Mouse (Mus musculus): ENCODE measurements around the gene Rad18. TPM values are rescaled to one million over a fixed set of nuclear protein-coding genes. Genes with fewer than 3 reads are reported as not detected.
A peak's percentile ranks its signal among the peaks of the same experiment; 100 is the strongest.
"Not testable (repeated sequence)": the region's sequence is repeated elsewhere in the genome, so short reads cannot be mapped to it uniquely, and the experiment has no call there.

The Rad18 gene
- polyA plus RNA-seq, 1 experiment = 1.1 TPM

- Histone ChIP-seq H3K4me1 (ENCODE audit: control insufficient read depth, insufficient read depth, insufficient read length, low read length) (no peaks in the 10 kb centered on the region), H3K27me3 (ENCODE audit: control insufficient read depth, insufficient read depth, low read length) (no peaks in the 10 kb centered on the region), H3K4me3 (ENCODE audit: low read depth, low read length) (no peak overlapping the region), H3K36me3 (ENCODE audit: control insufficient read depth, insufficient read depth, low read length) (no peaks in the 10 kb centered on the region), H3K27ac (ENCODE audit: insufficient read depth, low read depth, low read length) (no peak overlapping the region)
- 30% methylated on average over 5 of the region's 5 CpGs for WGBS
- peak; percentile 62; the same call in 1 of the 2 replicates for TF ChIP-seq CTCF (IDR thresholded peaks at IDR 0.05; ENCODE audit: extremely low read depth, insufficient read length, insufficient replicate concordance, low read depth, low read length)
- TF ChIP-seq POLR2A (IDR thresholded peaks at IDR 0.05; ENCODE audit: low read depth, low read length) = no peak
Observed at GRCm38 (mm10) chr6:112717168-112717567, 20.7 kb upstream of the Rad18 start.

- H3K36me3 ChIP-seq (ENCODE audit: control insufficient read depth, insufficient read depth, low read length) = no peaks in the 10 kb centered on the region
Observed at GRCm38 (mm10) chr6:112713951-112714350, 17.5 kb upstream of the Rad18 start.

DNA sequence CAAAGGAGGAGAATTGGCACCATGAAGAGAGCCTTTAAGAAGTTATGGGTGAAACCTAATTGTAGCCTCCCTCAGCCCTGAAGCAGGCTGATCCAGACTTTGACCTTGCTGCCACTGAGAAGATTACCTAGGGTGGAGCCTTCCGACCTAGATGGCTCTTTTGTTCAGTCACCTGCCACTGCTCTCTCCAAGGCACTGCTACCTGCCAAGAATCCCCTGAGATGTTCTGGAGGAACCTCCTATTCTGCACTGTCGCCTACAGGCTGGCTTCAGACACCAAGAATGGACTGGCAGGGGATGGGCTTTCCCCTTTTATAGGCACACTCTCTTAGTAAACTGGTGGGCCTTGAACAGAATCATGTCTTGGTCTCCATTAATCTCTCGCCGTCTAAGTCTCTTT is 5.8 kb upstream of the Rad18 start:
- not testable (repeated sequence) for H3K36me3 ChIP-seq (ENCODE audit: control insufficient read depth, insufficient read depth, low read length); H3K27me3 ChIP-seq (ENCODE audit: control insufficient read depth, insufficient read depth, low read length); H3K4me3 ChIP-seq (ENCODE audit: low read depth, low read length); H3K4me1 ChIP-seq (ENCODE audit: control insufficient read depth, insufficient read depth, insufficient read length, low read length); H3K27ac ChIP-seq (ENCODE audit: insufficient read depth, low read depth, low read length)
- WGBS = 53% methylated on average over 4 of the region's 4 CpGs

More at GRCm38 (mm10) chr6:112713951-112714350, 17.5 kb upstream of the Rad18 start:
- Histone ChIP-seq H3K4me3 (ENCODE audit: low read depth, low read length) (no peak overlapping the region), H3K27me3 (ENCODE audit: control insufficient read depth, insufficient read depth, low read length) (no peaks in the 10 kb centered on the region), H3K27ac (ENCODE audit: insufficient read depth, low read depth, low read length) (no peak overlapping the region), H3K4me1 (ENCODE audit: control insufficient read depth, insufficient read depth, insufficient read length, low read length) (no peaks in the 10 kb centered on the region)
- 77% methylated on average over 3 of the region's 3 CpGs for WGBS
- TF ChIP-seq POLR2A (IDR thresholded peaks at IDR 0.05; ENCODE audit: low read depth, low read length) (no peak), CTCF (IDR thresholded peaks at IDR 0.05; ENCODE audit: extremely low read depth, insufficient read length, insufficient replicate concordance, low read depth, low read length) (no peak)

DNA sequence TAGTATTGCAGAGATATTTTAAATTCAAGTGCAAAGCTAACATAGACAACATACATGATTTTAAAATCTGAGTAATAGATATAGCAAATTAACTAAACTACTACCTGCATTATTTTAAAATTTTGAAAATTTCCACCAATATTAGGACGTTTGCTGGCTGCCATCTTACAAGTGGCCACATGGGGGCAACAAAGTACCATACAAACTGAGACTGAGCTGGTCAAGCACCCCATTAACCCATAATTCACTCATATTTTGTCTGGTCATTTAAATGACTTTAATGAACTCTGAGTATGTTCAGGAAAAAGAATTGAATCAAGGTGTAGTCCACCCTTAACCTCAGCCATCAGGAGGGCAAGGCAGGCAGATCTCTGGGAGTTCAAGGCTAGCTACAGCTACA is 3.9 kb upstream of the Rad18 start:
- Histone ChIP-seq H3K4me1 (ENCODE audit: control insufficient read depth, insufficient read depth, insufficient read length, low read length) (peaks cover 4% of the 10 kb centered on the region; the same call in 1 of the 2 replicates), H3K36me3 (ENCODE audit: control insufficient read depth, insufficient read depth, low read length) (no peaks in the 10 kb centered on the region), H3K27ac (ENCODE audit: insufficient read depth, low read depth, low read length) (no peak overlapping the region), H3K4me3 (ENCODE audit: low read depth, low read length) (no peak overlapping the region), H3K27me3 (ENCODE audit: control insufficient read depth, insufficient read depth, low read length) (no peaks in the 10 kb centered on the region)
- WGBS = 2% methylated on average over 1 of the region's 1 CpGs
- TF ChIP-seq POLR2A (IDR thresholded peaks at IDR 0.05; ENCODE audit: low read depth, low read length) (no peak), CTCF (IDR thresholded peaks at IDR 0.05; ENCODE audit: extremely low read depth, insufficient read length, insufficient replicate concordance, low read depth, low read length) (peak; percentile 13; the same call in 1 of the 2 replicates)

DNA sequence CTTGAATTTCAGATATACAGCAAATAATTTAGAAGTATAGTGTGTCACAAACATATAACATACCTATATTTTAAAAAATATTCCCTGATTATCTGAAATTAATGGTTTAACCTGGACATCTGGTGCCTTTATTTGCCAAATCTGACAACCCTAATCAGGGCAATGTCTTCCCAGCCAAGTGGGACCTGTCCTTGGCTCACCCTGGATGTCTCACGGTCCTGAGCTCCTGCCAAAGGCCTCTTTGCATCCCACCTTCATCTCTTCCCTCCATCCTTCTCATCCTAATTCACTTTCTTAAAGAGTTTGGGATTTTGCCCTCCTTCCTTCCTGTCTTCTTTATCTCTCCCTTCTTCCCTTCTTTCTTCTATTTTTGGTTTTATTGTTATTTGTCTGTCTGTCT is 2.6 kb upstream of the Rad18 start:
- no peak overlapping the region for H3K27ac ChIP-seq (ENCODE audit: insufficient read depth, low read depth, low read length)
- no peaks in the 10 kb centered on the region for H3K27me3 ChIP-seq (ENCODE audit: control insufficient read depth, insufficient read depth, low read length)
- H3K4me3 ChIP-seq (ENCODE audit: low read depth, low read length) = no peak overlapping the region
- TF ChIP-seq POLR2A (IDR thresholded peaks at IDR 0.05; ENCODE audit: low read depth, low read length) = no peak
- TF ChIP-seq CTCF (IDR thresholded peaks at IDR 0.05; ENCODE audit: extremely low read depth, insufficient read length, insufficient replicate concordance, low read depth, low read length) = no peak
- no peaks in the 10 kb centered on the region for H3K36me3 ChIP-seq (ENCODE audit: control insufficient read depth, insufficient read depth, low read length)
- 61% methylated on average over 1 of the region's 1 CpGs for WGBS
- H3K4me1 ChIP-seq (ENCODE audit: control insufficient read depth, insufficient read depth, insufficient read length, low read length) = peaks cover 4% of the 10 kb centered on the region; the same call in 1 of the 2 replicates

DNA sequence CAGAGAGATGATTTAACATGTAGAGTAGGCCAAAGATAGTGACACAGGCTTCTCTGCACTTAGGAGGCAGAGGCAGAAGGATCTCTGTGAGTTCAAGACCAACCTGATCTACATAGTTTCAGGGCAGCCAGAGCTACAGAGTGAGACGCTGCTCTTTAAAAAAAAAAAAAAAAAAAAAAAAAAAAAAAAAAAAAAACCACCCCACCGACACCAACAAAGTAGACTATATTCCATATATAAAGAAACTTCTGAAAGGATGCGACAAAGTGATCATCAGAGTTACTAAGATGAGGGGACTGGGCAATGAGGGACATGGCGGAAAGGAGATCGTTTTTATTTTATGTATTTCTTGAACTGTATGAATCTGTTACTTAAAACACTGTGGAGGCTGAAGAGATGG is 2.0 kb downstream of the Rad18 start:
- TF ChIP-seq POLR2A (IDR thresholded peaks at IDR 0.05; ENCODE audit: low read depth, low read length) = no peak
- TF ChIP-seq CTCF (IDR thresholded peaks at IDR 0.05; ENCODE audit: extremely low read depth, insufficient read length, insufficient replicate concordance, low read depth, low read length) = no peak
- 90% methylated on average over 5 of the region's 5 CpGs for WGBS
- H3K27me3 ChIP-seq (ENCODE audit: control insufficient read depth, insufficient read depth, low read length) = no peaks in the 10 kb centered on the region
- no peak overlapping the region for H3K4me3 ChIP-seq (ENCODE audit: low read depth, low read length)
- H3K36me3 ChIP-seq (ENCODE audit: control insufficient read depth, insufficient read depth, low read length) = peaks cover 4% of the 10 kb centered on the region; the same call in 1 of the 2 replicates
- no peak overlapping the region for H3K27ac ChIP-seq (ENCODE audit: insufficient read depth, low read depth, low read length)
- no peaks in the 10 kb centered on the region for H3K4me1 ChIP-seq (ENCODE audit: control insufficient read depth, insufficient read depth, insufficient read length, low read length)

DNA sequence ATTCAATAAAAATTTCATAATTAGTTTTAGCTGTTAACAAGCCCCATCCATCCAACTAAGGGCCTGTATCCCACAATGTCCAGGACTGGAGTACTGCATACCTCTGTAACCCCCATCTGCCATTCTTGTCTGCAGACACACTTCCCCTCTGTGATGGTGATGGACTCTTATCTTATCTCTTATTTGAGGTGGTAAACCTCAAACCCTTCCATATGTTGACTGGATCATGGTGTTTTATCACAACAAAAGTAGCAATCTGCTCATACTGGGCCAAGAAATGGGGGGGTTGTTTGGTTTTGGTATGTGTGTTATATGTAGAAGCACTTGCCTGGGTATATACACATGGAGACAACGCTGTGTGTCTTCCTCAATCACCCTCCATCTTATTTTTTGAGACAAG is 5.0 kb downstream of the Rad18 start:
- WGBS = 98% methylated on average over 1 of the region's 1 CpGs
- Histone ChIP-seq H3K4me1 (ENCODE audit: control insufficient read depth, insufficient read depth, insufficient read length, low read length) (no peaks in the 10 kb centered on the region), H3K36me3 (ENCODE audit: control insufficient read depth, insufficient read depth, low read length) (peaks cover 4% of the 10 kb centered on the region; the same call in 1 of the 2 replicates)

DNA sequence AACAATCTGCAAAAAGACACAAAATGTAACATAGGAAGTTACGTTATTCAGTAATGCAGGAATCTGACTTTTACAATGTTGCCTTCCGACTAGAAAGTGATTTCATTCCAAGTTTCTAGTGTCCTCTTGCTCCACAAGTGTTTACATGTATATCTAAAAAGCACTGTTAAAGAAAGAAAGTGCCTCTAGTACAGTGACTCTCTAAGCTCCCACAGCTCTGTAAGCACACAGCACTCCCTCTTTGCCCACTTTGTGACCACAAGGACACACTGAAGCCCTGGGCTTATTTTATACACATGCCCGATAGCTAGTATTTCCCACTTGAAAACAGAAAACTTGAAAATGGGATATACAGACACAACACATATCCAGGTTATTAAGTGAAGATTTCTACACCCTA is 8.5 kb downstream of the Rad18 start:
- Histone ChIP-seq H3K4me3 (ENCODE audit: low read depth, low read length) (no peak overlapping the region), H3K36me3 (ENCODE audit: control insufficient read depth, insufficient read depth, low read length) (peaks cover 4% of the 10 kb centered on the region; the same call in 1 of the 2 replicates), H3K4me1 (ENCODE audit: control insufficient read depth, insufficient read depth, insufficient read length, low read length) (no peaks in the 10 kb centered on the region), H3K27ac (ENCODE audit: insufficient read depth, low read depth, low read length) (no peak overlapping the region), H3K27me3 (ENCODE audit: control insufficient read depth, insufficient read depth, low read length) (no peaks in the 10 kb centered on the region)
- 88% methylated on average over 3 of the region's 3 CpGs for WGBS
- TF ChIP-seq CTCF (IDR thresholded peaks at IDR 0.05; ENCODE audit: extremely low read depth, insufficient read length, insufficient replicate concordance, low read depth, low read length) (no peak), POLR2A (IDR thresholded peaks at IDR 0.05; ENCODE audit: low read depth, low read length) (no peak)

More for the DNA sequence above, 5.0 kb downstream of the Rad18 start:
- Histone ChIP-seq H3K4me3 (ENCODE audit: low read depth, low read length) (no peak overlapping the region), H3K27ac (ENCODE audit: insufficient read depth, low read depth, low read length) (no peak overlapping the region), H3K27me3 (ENCODE audit: control insufficient read depth, insufficient read depth, low read length) (no peaks in the 10 kb centered on the region)
- no peak for TF ChIP-seq POLR2A (IDR thresholded peaks at IDR 0.05; ENCODE audit: low read depth, low read length)
- TF ChIP-seq CTCF (IDR thresholded peaks at IDR 0.05; ENCODE audit: extremely low read depth, insufficient read length, insufficient replicate concordance, low read depth, low read length) = no peak

Measured in small intestine, adult 2 months (tissue).